Comparison of ENCODE assay signal across 2 mouse cellular contexts in genomic region chr3:81931695-81932094, GRCm38 (mm10).
TF ChIP-seq lines count a peak whose summit lies in the region.

No protein-coding gene starts in this region.

TF ChIP-seq in CH12.LX, 34 proteins besides CTCF, POLR2A, EP300 and RAD21:
- TF ChIP-seq CHD2 (IDR thresholded peaks at IDR 0.05; ENCODE audit: low read length), result no peak
- TF ChIP-seq IRF4 (IDR thresholded peaks at IDR 0.05; ENCODE audit: low read depth, low read length), result peak; percentile 44; the same call in 1 of the 2 replicates
- 0 out of 2 replicates have a peak, but pooled peaks have one; percentile 16 for TF ChIP-seq ETS1 (conservative IDR thresholded peaks at IDR 0.05; ENCODE audit: low read depth, low read length)
TF ChIP-seq in CH12.LX: peak in this region for 2.

TF ChIP-seq in myocyte, 11 proteins besides CTCF, POLR2A, EP300 and RAD21:
- TF ChIP-seq E2F4 (IDR thresholded peaks at IDR 0.05; ENCODE audit: insufficient read depth) (no peak), SRF (IDR thresholded peaks at IDR 0.05; ENCODE audit: control insufficient read depth, insufficient read length, low read depth) (no peak), TCF3 (IDR thresholded peaks at IDR 0.05; ENCODE audit: insufficient read length, low read depth) (no peak), CEBPB (IDR thresholded peaks at IDR 0.05; ENCODE audit: insufficient read depth, poor library complexity, severe bottlenecking) (no peak), TCF12 (IDR thresholded peaks at IDR 0.05; ENCODE audit: insufficient read depth, poor library complexity, severe bottlenecking) (no peak), MYOG (IDR thresholded peaks at IDR 0.05; ENCODE audit: control insufficient read depth in 1 of 3, insufficient read depth in 1 of 3, insufficient read length in 2 of 3, low read depth in 2 of 3) (no peak)
